Mouse (Mus musculus) left cerebral cortex, adult 2 months (tissue): Measurements from ENCODE around the gene Col6a5. TPM values are rescaled to one million over a fixed set of nuclear protein-coding genes. Genes with fewer than 3 reads are reported as not detected.

Experiments used
- DNase-seq, 2 experiments: peaks; one replicate each; pipeline ENCODE4 v3.0.0; 2021 to 2022; ENCODE audit warnings: low spot score in 2 of 2, mixed read lengths in 1 of 2; ENCODE audit errors: extremely low spot score in 1 of 2
- H3K27ac ChIP-seq: fragments of 200-600 bp; 2 replicates; pipeline ENCODE4 v1.8.1; 2022
- H3K4me3 ChIP-seq: fragments of 200-600 bp; 2 replicates; pipeline ENCODE4 v1.8.1; 2022
- CTCF ChIP-seq: fragments of 200-600 bp; IDR thresholded peaks from 2 replicates; pipeline ENCODE4 v1.8.1; 2022; ENCODE audit warnings: antibody characterized with exemption, mild to moderate bottlenecking, moderate library complexity
- intact Hi-C: fragments of 180-260 bp; cut with DNase I; formaldehyde crosslinking; loops from one replicate; pipeline ENCODE4 v1.15.1; 2025
- total RNA-seq, 2 experiments: library from RNA; stranded (reverse); gene quantifications; 2 replicates each; pipeline ENCODE4 v1.2.3; 2021

The Col6a5 gene
- total RNA-seq, 2 experiments from 2014 or later: 0.42 to 0.66 TPM

- Histone ChIP-seq H3K4me3 (no peak overlapping the region), H3K27ac (no peak overlapping the region)
- intact Hi-C loops: no loop called here
- no peak for TF ChIP-seq CTCF
- DNase-seq: no peak
These were observed 11.0 kb upstream of the Col6a5 start for GRCm38 (mm10) chr9:105971351-105971894.

- H3K27ac ChIP-seq: no peak overlapping the region
- DNase-seq: no peak
- H3K4me3 ChIP-seq: no peak overlapping the region
- intact Hi-C loops: no loop called here
- TF ChIP-seq CTCF: no peak
These were observed 10.5 kb upstream of the Col6a5 start for GRCm38 (mm10) chr9:105970901-105971300.

GRCm38 (mm10) chr9:105967976-105968375, 7.5 kb upstream of the Col6a5 start:
- no peak overlapping the region for H3K27ac ChIP-seq
- intact Hi-C loops: no loop called here
- DNase-seq: no peak
- H3K4me3 ChIP-seq: no peak overlapping the region
- no peak for TF ChIP-seq CTCF

- intact Hi-C loops: no loop called here
- no peak for TF ChIP-seq CTCF
- no peak overlapping the region for H3K4me3 ChIP-seq
- no peak for DNase-seq
- no peak overlapping the region for H3K27ac ChIP-seq
These were observed 1.3 kb downstream of the Col6a5 start for GRCm38 (mm10) chr9:105959116-105959515.

- intact Hi-C loops: no loop called here
These were observed 10.7 kb downstream of the Col6a5 start for GRCm38 (mm10) chr9:105949755-105950154.

GRCm38 (mm10) chr9:105947577-105947976, 12.9 kb downstream of the Col6a5 start:
- no peak overlapping the region; the same call in 1 of the 2 replicates for H3K27ac ChIP-seq
- no peak overlapping the region for H3K4me3 ChIP-seq
- TF ChIP-seq CTCF: no peak
- intact Hi-C loops: no loop called here
- DNase-seq: peak; percentile 38 to 44

More at GRCm38 (mm10) chr9:105949755-105950154, 10.7 kb downstream of the Col6a5 start:
- no peak; the same call in 1 of the 2 replicates for TF ChIP-seq CTCF
- no peak for DNase-seq
- Histone ChIP-seq H3K4me3 (no peak overlapping the region), H3K27ac (no peak overlapping the region)

GRCm38 (mm10) chr9:105933816-105934215, 26.6 kb downstream of the Col6a5 start:
- DNase-seq: no peak
- intact Hi-C loops: no loop called here
- Histone ChIP-seq H3K4me3 (no peak overlapping the region), H3K27ac (no peak overlapping the region)
- no peak for TF ChIP-seq CTCF

GRCm38 (mm10) chr9:105929287-105929686, 31.2 kb downstream of the Col6a5 start:
- TF ChIP-seq CTCF: no peak
- no peak overlapping the region for H3K4me3 ChIP-seq
- no peak for DNase-seq
- intact Hi-C loops: no loop called here
- H3K27ac ChIP-seq: no peak overlapping the region

- DNase-seq: no peak
- no peak for TF ChIP-seq CTCF
- Histone ChIP-seq H3K27ac (no peak overlapping the region), H3K4me3 (no peak overlapping the region)
- intact Hi-C loops: no loop called here
These were observed 31.9 kb downstream of the Col6a5 start for GRCm38 (mm10) chr9:105928406-105929071.

- H3K4me3 ChIP-seq: no peak overlapping the region
- no peak for DNase-seq
- intact Hi-C loops: no loop called here
- H3K27ac ChIP-seq: no peak overlapping the region
- TF ChIP-seq CTCF: no peak
These were observed 36.8 kb downstream of the Col6a5 start for GRCm38 (mm10) chr9:105923659-105924058.

- intact Hi-C loops: no loop called here
- no peak for DNase-seq
- no peak for TF ChIP-seq CTCF
- Histone ChIP-seq H3K27ac (no peak overlapping the region), H3K4me3 (no peak overlapping the region)
These were observed 45.3 kb downstream of the Col6a5 start for GRCm38 (mm10) chr9:105915186-105915585.

GRCm38 (mm10) chr9:105910166-105910565, 50.3 kb downstream of the Col6a5 start:
- peak; percentile 22 to 38 for DNase-seq
- intact Hi-C loops: no loop called here
- H3K27ac ChIP-seq: peak overlapping the region; percentile 57

GRCm38 (mm10) chr9:105909352-105909751, 51.1 kb downstream of the Col6a5 start:
- intact Hi-C loops: no loop called here
- TF ChIP-seq CTCF: no peak
- Histone ChIP-seq H3K27ac (no peak overlapping the region), H3K4me3 (no peak overlapping the region)
- DNase-seq: no peak

More at GRCm38 (mm10) chr9:105910166-105910565, 50.3 kb downstream of the Col6a5 start:
- H3K4me3 ChIP-seq: no peak overlapping the region
- TF ChIP-seq CTCF: no peak
